Mouse (Mus musculus): Measurements from ENCODE around the gene Sf3a1.

Sf3a1 gene

DNA sequence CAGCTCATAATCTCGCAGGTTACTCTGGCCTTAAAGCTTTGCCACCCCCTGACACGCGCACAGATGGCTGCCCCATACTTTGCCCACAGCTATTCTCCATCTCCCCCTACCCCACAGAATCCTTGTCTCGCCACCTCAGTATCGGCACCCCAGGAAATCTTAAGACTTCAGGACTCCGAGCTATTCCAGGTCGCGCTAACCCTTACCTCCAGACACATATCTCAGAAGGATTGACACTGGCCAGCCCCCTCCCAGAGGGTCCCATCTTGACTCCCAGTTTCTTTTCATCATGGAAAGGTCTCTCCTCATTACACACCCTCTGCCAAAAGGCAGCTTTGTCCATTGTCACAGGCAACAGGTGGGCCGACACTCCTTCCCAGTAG is 27.2 kb downstream of the Sf3a1 start:
- no peak for DNase-seq

DNA sequence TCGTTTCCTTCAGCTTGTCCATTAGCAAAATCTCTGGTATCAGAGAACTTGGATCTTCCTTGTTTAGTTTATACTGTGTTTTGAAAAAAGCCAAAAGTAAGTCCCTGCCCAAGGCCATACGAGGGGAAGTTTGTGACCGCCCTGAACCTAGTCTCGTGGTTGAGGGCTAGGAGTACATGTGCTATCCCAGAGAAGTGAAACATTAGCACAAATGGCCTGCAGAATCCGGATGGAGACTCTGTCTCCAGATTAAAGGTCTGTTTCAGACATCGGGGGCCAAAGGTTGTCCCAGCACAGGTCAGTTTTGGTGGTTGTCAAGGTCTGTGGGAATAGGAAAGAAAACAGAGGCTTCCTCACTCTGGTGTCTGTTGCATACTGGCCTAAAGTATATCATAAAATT is 29.0 kb downstream of the Sf3a1 start:
- DNase-seq = peak; percentile 97

DNA sequence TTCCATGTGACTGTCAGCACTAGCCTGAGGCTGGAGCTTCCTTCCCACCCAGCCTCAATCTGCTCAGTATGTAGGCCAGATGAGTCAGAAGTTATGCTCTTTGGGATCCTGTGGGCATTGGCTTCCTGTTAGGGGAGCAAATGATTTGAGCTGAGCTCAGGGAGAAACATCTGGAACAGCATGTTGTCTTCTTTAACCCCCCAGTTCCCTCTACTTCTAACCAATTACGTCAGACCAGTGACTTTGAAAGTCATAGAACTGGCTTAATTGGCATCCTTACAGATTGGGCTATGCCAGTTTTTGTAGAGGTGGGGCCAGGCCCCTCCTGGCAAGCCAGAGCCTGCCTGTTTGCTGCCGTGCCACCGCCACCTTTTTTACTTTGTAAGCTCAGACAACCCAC is 30.5 kb downstream of the Sf3a1 start:
- peak; percentile 98 for DNase-seq

DNA sequence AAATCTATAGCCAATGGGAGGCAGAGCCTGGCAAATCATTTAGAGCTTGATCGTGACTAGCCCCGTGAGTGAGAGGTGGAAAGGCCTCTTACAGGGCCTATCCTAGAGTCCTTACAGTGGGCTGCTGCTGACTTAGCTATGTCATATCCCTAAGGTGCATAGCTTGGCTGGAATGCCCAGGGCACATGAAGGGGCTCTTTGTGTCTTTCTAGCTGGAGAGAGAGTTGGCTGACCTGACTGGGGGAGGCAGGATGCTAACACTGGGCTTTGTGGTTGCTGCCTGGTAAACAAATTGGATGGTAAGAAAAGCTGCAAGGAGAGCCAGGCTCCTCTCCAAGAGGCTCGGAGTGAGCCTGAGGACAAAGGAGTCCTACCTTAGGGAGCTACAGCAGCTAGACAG is 32.6 kb downstream of the Sf3a1 start:
- DNase-seq = no peak

DNA sequence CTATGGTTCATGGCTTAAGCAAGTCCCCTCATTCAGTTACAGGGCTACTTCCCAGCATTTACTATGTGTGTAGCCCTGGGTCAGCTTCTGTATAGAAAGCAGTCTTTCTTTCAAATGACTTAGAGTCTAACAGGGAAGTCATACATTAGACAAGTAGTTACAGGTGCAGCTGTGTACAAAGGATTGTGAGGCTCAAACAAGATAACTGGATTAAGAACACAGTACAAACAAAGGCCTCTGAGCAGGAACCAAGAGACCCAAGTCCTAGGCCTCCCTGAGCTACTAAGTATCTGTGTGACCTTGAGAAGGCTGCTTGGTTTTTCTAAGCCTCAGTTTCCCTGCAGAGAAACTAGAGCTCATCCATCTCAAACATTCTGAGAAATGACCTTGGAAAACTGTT is 33.3 kb downstream of the Sf3a1 start:
- no peak for DNase-seq

DNA sequence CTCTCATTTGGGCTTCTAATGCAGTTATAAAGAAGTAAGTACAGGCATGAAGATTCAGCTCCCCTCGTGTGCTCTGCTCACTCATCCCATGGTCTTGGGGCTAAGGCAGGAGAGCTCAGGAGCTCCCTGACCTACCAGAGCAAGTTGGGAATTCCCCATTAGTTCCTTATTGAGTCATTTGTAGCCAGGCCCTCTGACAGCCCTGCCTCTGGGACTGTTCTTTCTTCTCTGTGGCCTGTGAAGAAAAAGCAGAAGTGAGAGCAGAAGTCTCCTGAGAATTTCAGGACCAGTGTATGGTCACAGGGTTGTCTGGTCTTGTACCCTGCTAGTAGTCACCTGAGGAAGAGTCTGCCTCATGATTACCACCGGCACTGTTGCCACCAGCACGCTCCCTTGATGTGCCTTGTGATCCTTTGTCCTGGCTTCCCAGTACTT is 35.5 kb downstream of the Sf3a1 start:
- peak; percentile 96 for DNase-seq

DNA sequence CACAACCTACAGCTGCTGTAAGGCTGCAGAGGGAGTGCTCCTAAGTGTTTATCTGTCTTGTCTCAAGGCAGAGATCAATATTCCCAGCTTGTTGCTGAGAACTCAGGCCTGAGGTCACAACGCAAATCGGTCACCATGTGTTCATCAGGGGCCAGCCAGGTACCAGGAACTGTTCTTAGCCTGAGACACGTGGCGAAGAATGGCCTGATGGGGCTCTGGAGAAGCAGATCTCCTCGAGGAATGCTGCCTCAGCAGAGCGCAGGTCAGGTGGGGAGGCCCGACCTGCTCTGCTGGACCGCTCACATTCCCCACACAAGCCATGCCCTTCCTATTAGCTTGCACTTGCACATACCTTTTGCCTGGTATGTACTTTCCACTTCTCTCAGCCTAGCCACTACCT is 36.5 kb downstream of the Sf3a1 start:
- DNase-seq = peak; percentile 85

DNA sequence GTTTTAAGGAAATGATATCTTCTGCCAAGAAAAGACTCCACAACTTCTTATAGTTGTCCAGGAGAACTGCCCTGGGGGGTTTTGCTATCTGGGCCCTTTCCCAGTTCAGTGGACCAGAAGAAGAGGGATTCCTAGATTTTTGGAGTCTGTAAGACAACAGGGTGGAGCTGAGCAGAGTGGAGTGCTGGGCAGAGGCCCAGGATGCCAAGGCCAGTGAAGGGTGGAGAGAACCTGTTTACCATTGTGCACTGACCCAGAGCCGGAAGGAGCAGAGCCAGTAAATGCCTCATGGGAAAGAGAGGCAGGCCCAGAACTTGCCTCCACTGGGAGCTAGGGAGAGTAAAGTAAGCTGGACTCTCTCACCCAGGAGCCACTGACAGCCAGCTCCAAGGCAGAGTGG is 37.5 kb downstream of the Sf3a1 start:
- peak; percentile 96 for DNase-seq

DNA sequence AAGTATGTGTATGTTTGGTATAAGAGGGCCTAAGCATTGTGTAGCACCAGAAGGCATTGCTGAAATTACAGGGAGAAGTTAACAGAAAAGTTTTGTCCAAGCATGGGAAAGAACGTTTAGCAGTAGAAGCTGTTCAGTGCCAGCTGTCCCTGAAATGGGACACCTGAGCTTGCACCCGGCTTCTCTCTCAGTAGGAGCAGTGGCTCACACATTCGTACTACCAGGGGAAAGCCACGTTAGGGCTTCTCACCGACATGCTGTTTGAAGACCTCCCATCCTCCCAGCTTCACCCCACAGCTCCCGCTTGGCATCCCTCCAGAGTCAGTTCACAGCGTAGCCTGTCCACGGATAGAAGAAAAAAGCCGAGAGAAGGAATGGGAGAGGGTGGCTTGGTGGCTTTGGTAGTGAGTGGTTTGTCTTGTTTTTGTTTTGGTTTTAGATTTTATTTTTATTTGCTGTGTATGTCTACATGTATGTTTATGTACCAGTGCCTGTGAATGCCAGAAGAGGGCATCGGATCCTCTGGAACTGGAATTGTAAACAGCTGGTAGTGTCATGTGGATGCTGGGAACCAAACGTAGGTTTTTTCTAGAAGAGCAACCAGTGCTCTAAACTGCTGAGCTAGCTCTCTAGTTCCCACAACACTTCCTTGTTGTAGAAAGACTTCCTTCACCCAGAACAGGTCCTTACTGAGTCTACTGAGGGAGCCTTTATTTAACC is 42.0 kb downstream of the Sf3a1 start:
- peak; percentile 95 for DNase-seq

DNA sequence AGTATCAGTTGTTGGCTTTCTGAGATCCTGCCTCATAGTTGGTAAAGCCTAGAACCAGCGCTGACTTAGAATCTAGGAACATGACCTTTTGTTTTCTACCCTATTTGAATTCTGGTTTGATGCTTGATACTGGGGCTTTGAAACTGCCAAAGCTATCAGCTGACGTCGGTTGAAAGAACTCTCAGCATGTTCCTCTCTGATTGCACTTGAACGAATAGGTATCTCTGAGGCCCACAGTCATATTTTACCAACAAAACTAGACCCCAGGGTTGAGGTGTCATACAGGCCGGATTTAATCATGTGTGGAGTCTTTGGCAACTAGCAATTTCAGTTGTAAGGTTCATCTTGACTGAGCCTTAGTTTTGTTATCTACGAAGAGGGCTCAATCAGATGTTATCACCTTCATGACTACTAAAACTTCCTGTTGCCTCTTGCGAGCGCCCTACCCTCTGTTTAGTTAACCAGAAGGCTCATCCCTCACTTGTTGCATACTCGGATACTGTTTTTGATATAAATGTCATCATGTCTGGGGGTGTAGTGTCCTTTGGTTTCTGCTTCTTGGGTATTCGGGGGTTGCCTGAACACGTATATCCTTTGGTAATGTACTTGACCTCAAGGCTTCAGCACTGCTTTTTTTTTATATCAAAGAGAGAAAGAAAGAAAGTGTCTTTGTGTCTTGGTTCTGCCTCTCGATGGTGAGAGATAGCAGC is 43.0 kb downstream of the Sf3a1 start:
- peak; percentile 87 for DNase-seq

DNA sequence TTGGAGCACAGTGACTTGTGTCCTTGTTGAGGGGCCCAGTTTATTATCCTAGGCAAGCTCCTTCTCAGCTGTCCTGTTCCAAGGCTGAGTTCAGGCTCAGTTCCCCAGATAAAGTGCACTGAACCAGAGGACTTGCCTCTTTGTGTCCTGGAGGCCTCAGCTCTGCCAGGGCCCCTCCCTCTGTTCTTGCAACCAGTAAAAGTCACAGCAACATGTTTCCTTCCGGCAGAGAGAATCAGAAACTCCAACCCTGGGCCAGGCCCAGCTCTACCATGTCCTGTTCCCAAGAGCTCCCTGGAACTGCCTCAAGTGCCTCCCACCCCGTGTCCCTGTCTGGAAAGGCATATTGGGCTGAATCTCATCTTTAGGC is 43.5 kb downstream of the Sf3a1 start:
- peak; percentile 99 for DNase-seq

DNA sequence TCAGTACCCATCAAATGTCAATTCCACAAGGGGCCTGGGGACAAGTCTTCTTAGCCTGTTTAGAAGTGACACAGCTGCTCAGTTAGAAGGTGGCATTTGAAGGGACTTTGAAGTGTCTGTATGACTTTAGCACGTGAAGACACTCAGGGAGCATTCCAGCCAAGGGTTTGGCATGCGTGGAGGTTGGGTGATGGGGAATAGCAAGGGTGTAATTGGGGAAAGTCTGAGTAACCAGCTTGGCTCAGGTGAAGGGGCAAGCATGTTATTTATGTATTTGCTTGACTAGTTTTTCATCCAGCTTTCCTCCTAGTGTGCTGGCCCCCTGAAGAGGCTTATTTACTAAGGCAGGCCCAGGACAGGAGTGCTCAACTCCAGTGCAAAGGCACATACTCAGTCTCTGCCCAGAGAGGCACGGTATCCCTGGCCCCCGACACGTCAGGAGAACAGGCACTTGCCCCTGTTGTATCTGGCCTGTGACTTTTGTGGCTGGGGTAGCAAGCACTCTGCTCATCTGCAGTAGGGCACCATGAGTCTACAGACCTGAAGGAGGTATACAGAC is 45.0 kb downstream of the Sf3a1 start:
- peak; percentile 87 for DNase-seq

DNA sequence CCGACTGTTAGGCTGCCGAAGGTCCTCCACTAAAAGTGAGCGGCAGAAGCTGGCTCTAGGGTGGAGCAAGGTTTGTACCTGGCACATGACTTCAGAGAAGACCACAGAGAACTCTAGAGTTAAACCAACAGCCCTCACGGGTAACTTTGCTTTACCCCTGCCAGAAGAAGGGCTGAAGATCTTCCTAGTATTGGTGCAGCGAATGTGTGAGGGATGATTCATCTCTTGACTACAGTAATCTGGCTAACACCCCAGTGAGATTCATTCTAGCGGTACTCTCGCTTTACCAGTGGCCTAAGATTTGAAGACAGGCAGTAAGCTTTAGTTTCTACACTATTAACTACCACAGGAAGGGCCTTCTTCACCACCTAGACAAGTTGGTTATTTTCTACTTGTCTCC is 45.8 kb downstream of the Sf3a1 start:
- DNase-seq = no peak

DNA sequence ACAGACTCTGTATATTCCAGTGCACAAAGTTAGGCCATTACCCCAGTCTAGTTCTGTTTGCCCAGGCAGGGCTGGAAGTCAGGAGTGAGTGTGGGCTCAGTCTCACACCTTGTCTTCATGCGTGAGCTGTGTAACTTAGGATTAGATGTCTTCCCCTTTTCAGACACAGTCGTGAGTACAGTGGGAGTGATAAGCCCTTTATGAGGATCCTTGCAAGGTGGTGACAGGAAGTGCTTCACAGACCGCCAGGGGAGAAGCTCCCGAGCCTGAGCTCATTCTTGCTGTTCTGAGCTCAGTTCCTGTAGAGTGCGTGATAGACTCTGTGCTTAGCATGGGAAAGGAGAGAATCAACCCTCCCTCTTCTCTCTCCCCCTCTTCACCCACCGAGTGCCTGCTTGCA is 46.4 kb downstream of the Sf3a1 start:
- peak; percentile 88 for DNase-seq

DNA sequence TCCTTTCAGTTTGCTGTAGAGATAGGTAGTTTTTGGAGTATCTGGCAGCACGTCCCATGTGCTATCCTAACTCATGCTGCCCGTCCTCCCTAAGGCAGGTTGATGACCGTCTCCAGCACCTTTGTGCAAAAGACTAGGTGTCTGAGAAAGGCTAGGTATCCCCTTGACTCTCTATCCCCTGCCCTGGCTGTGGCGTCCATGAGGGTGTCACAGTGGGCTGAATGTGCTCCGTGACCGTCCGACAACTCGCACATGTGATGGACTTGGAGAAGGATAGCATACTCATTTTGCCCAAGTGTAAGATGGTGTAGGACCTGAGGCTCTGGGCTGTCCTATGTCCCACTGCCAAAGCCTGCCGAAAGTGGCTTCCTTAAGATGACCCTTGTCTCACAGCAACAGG is 47.5 kb downstream of the Sf3a1 start:
- peak; percentile 91 for DNase-seq

DNA sequence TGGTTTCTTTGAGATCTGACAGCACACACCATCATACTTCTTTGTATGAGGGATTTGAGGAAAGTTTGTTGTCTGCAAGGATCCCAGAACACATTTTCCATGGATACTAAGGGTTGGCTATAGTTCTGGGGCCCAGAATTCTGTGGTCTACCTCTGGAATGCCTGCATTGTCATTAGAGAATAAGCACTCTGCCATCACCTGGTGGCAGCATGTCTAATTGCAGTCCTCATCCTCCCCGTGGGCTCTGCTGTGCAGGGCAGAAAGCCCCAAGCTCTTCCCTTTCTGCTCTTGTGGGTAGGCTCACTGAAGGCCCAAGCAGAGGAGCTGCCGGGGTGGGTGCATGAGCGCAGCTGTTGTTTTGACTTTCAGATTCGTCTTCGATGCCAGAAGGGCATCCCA is 49.4 kb downstream of the Sf3a1 start:
- DNase-seq = peak; percentile 86

DNA sequence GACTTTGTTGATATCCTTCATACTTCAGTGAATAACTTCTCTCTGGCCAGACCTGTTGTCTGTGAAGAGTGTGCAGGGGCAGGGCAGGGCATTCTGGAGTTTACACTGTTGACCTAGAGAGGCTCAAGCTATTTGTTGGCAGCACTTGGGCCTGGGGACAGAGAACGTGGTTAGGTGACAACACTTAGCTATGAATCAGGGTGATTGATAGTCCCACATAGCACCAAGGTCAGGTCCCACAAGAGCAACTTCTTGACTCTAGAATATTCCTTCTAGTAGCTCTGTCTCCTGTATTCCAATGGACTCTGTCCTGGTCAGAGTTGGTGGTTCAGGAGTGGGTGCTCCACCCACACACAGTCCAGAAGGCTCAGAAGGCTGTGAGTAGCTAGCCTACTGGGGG is 50.6 kb downstream of the Sf3a1 start:
- peak; percentile 87 for DNase-seq

DNA sequence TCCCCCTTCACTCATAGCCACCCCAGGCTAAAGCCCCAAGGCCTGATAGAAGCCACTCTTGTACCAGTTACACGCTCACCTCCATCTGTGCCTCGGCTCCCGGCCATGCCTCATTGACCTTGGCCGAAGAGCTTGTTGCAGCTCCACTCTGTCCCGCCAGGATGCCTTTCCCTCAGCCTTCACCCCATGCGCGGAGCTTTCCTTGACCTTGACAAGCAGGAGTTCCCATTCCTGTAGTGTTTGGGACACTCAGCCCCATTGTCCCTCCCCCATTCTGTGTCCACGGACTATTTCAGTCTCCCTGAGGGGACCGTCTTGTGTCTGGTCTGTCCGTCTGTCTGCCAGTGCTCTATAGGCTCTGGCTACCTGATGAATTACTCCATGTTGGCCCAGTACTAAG is 53.0 kb downstream of the Sf3a1 start:
- peak; percentile 88 for DNase-seq

DNA sequence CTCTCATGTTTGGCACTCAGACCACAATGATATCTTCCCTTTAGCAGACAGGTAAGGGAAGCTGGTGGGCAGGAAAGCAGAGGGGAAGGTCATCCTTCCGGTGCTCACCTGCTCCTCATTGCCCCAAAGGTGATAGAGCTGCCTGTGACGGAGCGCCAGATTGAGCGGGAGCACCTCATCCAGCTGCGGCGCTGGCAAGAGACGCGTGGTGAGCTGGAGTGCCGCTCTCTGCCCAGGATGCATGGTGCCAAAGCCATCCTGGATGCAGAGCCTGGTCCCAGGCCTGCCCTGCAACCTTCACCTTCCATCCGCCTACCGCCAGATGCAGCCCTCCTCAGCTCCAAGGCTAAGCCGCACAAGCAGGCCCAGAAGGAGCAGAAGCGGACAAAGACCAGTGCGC is 54.4 kb downstream of the Sf3a1 start:
- peak; percentile 92 for DNase-seq

DNA sequence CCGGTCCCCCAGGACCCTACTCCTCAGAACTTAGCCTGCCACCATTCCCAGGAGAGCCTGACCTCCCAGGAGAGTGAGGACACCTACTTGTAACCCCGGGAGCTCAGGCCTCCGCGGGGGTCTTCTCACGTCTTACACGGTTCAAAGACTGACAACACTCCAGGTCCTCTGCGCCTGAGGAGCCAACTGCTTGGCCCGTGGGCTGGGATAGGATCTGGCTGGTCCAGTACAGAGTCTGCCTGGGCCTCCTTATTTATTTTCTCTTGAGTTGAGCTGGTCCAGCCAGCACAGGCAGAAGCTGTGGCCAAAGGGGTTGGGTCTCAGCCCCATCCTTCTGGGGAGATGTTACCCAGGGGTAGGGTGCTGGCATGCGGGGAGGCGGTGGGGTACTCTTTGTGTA is 54.9 kb downstream of the Sf3a1 start:
- DNase-seq = peak; percentile 93

DNA sequence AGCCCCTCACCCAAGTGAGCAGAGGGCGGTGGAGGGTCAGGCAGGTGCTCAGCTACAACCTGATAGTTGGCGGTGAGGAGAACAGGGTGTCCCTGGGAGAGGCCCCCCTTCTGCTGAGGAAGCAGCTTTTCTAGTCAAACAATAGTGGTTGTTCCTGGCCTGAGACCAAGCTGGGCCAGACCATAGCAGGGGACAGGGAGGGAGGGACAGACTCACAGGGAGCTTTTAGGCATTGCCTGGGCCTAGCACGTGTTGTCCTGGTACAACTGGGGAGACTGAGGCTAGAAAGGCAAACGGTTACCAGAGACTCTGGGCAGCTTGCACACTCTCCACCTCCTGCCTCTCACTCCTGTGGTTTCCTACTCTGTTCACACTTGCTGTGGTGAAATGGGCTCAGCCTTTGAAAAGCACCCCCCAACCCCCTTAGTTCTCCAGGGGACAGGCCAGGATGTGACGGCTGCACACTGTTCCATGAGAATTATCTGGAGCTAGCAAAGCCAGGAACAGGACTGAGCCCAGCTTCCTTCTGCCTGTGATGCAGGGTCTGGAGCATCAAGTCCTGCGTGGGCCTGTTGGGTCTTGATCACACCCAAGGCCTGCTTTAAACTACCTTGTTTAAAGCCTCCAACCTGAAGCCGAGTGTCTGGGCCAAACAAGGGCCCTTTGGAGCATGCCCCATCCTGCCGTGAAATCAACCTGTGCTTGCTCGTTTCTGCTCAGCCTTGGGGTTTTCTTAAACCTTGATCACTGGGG is 56.3 kb downstream of the Sf3a1 start:
- DNase-seq = peak; percentile 99

DNA sequence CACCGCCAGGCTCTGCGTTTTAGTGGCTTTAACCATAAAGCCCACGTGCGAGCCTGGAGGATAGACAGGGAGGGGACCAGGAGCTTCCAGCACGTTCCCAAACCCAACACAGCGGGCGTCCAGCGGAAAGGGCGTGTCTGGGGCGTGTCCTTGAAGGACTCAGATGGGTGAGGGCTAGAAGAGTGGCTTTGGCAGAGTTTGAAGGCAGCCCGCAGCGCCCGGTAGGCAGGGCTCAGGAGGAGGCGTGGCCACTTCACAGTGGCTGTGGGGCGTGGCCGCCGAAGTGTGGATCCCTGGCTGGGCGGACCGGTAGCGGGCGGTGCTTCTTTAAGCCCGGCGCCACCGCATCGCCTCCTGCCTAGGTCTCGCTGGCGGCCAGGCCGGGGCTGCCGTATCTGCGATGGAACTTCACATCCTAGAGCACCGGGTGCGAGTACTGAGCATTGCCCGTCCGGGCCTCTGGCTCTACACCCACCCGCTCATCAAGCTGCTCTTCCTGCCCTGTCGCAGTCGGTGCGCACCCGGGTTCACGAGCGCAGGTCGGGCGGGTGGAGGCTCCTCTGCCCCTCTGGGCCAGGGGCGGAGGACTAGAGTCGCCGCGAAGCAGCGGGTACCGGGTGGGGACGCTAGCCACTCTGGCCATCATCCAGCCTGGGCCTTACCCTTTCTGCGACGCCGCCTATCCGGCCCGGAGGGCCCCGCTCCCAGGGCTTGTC is 57.9 kb downstream of the Sf3a1 start, which contains the start of gene Castor1:
TSS of gene Castor1 (plus strand) at position 312 of the 716 bp plus-strand sequence.
- DNase-seq = peak; percentile 100

DNA sequence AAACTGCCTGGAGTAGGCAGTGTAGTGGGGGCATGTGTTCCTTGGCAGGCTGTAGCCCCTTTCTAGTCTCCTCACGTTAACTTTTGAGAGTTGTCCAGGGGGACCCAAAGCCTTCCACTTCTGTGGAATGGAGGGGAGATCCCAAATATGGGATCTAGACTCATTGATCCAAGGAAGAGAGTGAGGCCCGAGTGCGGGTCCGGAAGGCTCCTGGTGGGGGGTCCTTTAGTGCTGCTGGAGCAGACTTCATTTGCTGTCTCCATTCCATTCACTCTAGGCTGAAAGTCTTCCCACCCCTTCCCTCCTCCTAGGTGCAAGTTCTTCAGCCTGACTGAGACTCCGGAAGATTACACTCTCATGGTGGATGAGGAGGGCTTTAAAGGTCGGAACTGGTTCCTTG is 58.5 kb downstream of the Sf3a1 start:
- DNase-seq = no peak
